Mouse (Mus musculus): ENCODE measurements around the gene Azi2. TPM values are rescaled to one million over a fixed set of nuclear protein-coding genes. Genes with fewer than 3 reads are reported as not detected.

Azi2 gene
- polyA plus RNA-seq, 1 experiment, result 21.6 TPM

GRCm38 (mm10) chr9:118099395-118099794, 59.1 kb downstream of the Azi2 start:
- no peak overlapping the region for H3K4me2 ChIP-seq (ENCODE audit: low read depth)
- no peak overlapping the region for H3ac ChIP-seq (ENCODE audit: control insufficient read depth, insufficient read length)

GRCm38 (mm10) chr9:118100484-118100883, 60.2 kb downstream of the Azi2 start:
- H3K27me3 ChIP-seq (ENCODE audit: control insufficient read depth, insufficient read depth, insufficient read length), result no peaks in the 10 kb centered on the region
- H3K4me2 ChIP-seq (ENCODE audit: low read depth), result no peak overlapping the region
- no peaks in the 10 kb centered on the region for H3K36me3 ChIP-seq (ENCODE audit: control insufficient read depth, insufficient read depth)
- H3K79me2 ChIP-seq (ENCODE audit: control insufficient read depth, insufficient read depth), result no peaks in the 10 kb centered on the region
- H3K4me3 ChIP-seq, result no peak overlapping the region
- no peak overlapping the region for H3ac ChIP-seq (ENCODE audit: control insufficient read depth, insufficient read length)
- TF ChIP-seq USF1 (IDR thresholded peaks at IDR 0.05; ENCODE audit: low read depth) (no peak), MYOD1 (IDR thresholded peaks at IDR 0.05; ENCODE audit: control insufficient read depth in 1 of 3, insufficient read length in 2 of 3, low read depth in 2 of 3) (no peak)

More at GRCm38 (mm10) chr9:118099395-118099794, 59.1 kb downstream of the Azi2 start:
- no peak for TF ChIP-seq MYOD1 (IDR thresholded peaks at IDR 0.05; ENCODE audit: control insufficient read depth in 1 of 3, insufficient read length in 2 of 3, low read depth in 2 of 3)
- no peak for TF ChIP-seq SRF (IDR thresholded peaks at IDR 0.05; ENCODE audit: control insufficient read depth, insufficient read length, low read depth)
- TF ChIP-seq POLR2A (IDR thresholded peaks at IDR 0.05; ENCODE audit: insufficient read length, low read depth), result no peak
- TF ChIP-seq POLR2AphosphoS2 (IDR thresholded peaks at IDR 0.05; ENCODE audit: insufficient read length, low read depth), result no peak
- no peak for TF ChIP-seq TCF3 (IDR thresholded peaks at IDR 0.05; ENCODE audit: insufficient read length, low read depth)
- TF ChIP-seq USF1 (IDR thresholded peaks at IDR 0.05; ENCODE audit: low read depth), result no peak
- TF ChIP-seq REST (IDR thresholded peaks at IDR 0.05; ENCODE audit: insufficient read depth, insufficient read length), result no peak
- TF ChIP-seq MYOG (IDR thresholded peaks at IDR 0.05; ENCODE audit: control insufficient read depth in 1 of 3, insufficient read depth in 1 of 3, insufficient read length in 2 of 3, low read depth in 2 of 3), result no peak
- TF ChIP-seq E2F4 (IDR thresholded peaks at IDR 0.05; ENCODE audit: insufficient read depth), result no peak
- no peak for TF ChIP-seq TCF12 (IDR thresholded peaks at IDR 0.05; ENCODE audit: insufficient read depth, poor library complexity, severe bottlenecking)
- no peak for TF ChIP-seq CEBPB (IDR thresholded peaks at IDR 0.05; ENCODE audit: insufficient read depth, poor library complexity, severe bottlenecking)
- TF ChIP-seq MAX (IDR thresholded peaks at IDR 0.05; ENCODE audit: low read depth), result no peak
- Histone ChIP-seq H3K27me3 (ENCODE audit: control insufficient read depth, insufficient read depth, insufficient read length) (no peaks in the 10 kb centered on the region), H3K4me3 (no peak overlapping the region), H3K79me2 (ENCODE audit: control insufficient read depth, insufficient read depth) (no peaks in the 10 kb centered on the region), H3K36me3 (ENCODE audit: control insufficient read depth, insufficient read depth) (no peaks in the 10 kb centered on the region)

GRCm38 (mm10) chr9:118101802-118102201, 61.5 kb downstream of the Azi2 start:
- H3K4me2 ChIP-seq (ENCODE audit: low read depth), result no peak overlapping the region
- TF ChIP-seq SRF (IDR thresholded peaks at IDR 0.05; ENCODE audit: control insufficient read depth, insufficient read length, low read depth) (no peak), MYOG (IDR thresholded peaks at IDR 0.05; ENCODE audit: control insufficient read depth in 1 of 3, insufficient read depth in 1 of 3, insufficient read length in 2 of 3, low read depth in 2 of 3) (no peak), E2F4 (IDR thresholded peaks at IDR 0.05; ENCODE audit: insufficient read depth) (no peak), TCF12 (IDR thresholded peaks at IDR 0.05; ENCODE audit: insufficient read depth, poor library complexity, severe bottlenecking) (no peak), POLR2AphosphoS2 (IDR thresholded peaks at IDR 0.05; ENCODE audit: insufficient read length, low read depth) (no peak), POLR2A (IDR thresholded peaks at IDR 0.05; ENCODE audit: insufficient read length, low read depth) (no peak), USF1 (IDR thresholded peaks at IDR 0.05; ENCODE audit: low read depth) (no peak), MYOD1 (IDR thresholded peaks at IDR 0.05; ENCODE audit: control insufficient read depth in 1 of 3, insufficient read length in 2 of 3, low read depth in 2 of 3) (no peak), TCF3 (IDR thresholded peaks at IDR 0.05; ENCODE audit: insufficient read length, low read depth) (no peak)
- H3K27me3 ChIP-seq (ENCODE audit: control insufficient read depth, insufficient read depth, insufficient read length), result no peaks in the 10 kb centered on the region
- no peaks in the 10 kb centered on the region for H3K79me2 ChIP-seq (ENCODE audit: control insufficient read depth, insufficient read depth)
- no peak overlapping the region for H3ac ChIP-seq (ENCODE audit: control insufficient read depth, insufficient read length)
- H3K36me3 ChIP-seq (ENCODE audit: control insufficient read depth, insufficient read depth), result no peaks in the 10 kb centered on the region
- no peak overlapping the region for H3K4me3 ChIP-seq

GRCm38 (mm10) chr9:118108527-118109011, 68.3 kb downstream of the Azi2 start:
- no peak overlapping the region for H3ac ChIP-seq (ENCODE audit: control insufficient read depth, insufficient read length)
- no peaks in the 10 kb centered on the region for H3K27me3 ChIP-seq (ENCODE audit: control insufficient read depth, insufficient read depth, insufficient read length)
- no peak overlapping the region for H3K4me3 ChIP-seq
- H3K79me2 ChIP-seq (ENCODE audit: control insufficient read depth, insufficient read depth), result no peaks in the 10 kb centered on the region
- no peak for TF ChIP-seq MYOG (IDR thresholded peaks at IDR 0.05; ENCODE audit: control insufficient read depth in 1 of 3, insufficient read depth in 1 of 3, insufficient read length in 2 of 3, low read depth in 2 of 3)
- no peak for TF ChIP-seq REST (IDR thresholded peaks at IDR 0.05; ENCODE audit: insufficient read depth, insufficient read length)
- TF ChIP-seq TCF3 (IDR thresholded peaks at IDR 0.05; ENCODE audit: insufficient read length, low read depth), result no peak
- H3K36me3 ChIP-seq (ENCODE audit: control insufficient read depth, insufficient read depth), result no peaks in the 10 kb centered on the region
- no peak overlapping the region for H3K4me2 ChIP-seq (ENCODE audit: low read depth)

- Histone ChIP-seq H3K27me3 (ENCODE audit: control insufficient read depth, insufficient read depth, insufficient read length) (no peaks in the 10 kb centered on the region), H3K4me3 (no peak overlapping the region), H3K4me2 (ENCODE audit: low read depth) (no peak overlapping the region), H3K36me3 (ENCODE audit: control insufficient read depth, insufficient read depth) (no peaks in the 10 kb centered on the region), H3K79me2 (ENCODE audit: control insufficient read depth, insufficient read depth) (no peaks in the 10 kb centered on the region), H3ac (ENCODE audit: control insufficient read depth, insufficient read length) (no peak overlapping the region)
- TF ChIP-seq TCF3 (IDR thresholded peaks at IDR 0.05; ENCODE audit: insufficient read length, low read depth), result no peak
- TF ChIP-seq MYOG (IDR thresholded peaks at IDR 0.05; ENCODE audit: control insufficient read depth in 1 of 3, insufficient read depth in 1 of 3, insufficient read length in 2 of 3, low read depth in 2 of 3), result no peak
- TF ChIP-seq POLR2A (IDR thresholded peaks at IDR 0.05; ENCODE audit: insufficient read length, low read depth), result no peak
- no peak for TF ChIP-seq MAX (IDR thresholded peaks at IDR 0.05; ENCODE audit: low read depth)
- TF ChIP-seq MYOD1 (IDR thresholded peaks at IDR 0.05; ENCODE audit: control insufficient read depth in 1 of 3, insufficient read length in 2 of 3, low read depth in 2 of 3), result no peak
- TF ChIP-seq USF1 (IDR thresholded peaks at IDR 0.05; ENCODE audit: low read depth), result no peak
- TF ChIP-seq TCF12 (IDR thresholded peaks at IDR 0.05; ENCODE audit: insufficient read depth, poor library complexity, severe bottlenecking), result no peak
- TF ChIP-seq SRF (IDR thresholded peaks at IDR 0.05; ENCODE audit: control insufficient read depth, insufficient read length, low read depth), result no peak
- no peak for TF ChIP-seq REST (IDR thresholded peaks at IDR 0.05; ENCODE audit: insufficient read depth, insufficient read length)
- no peak for TF ChIP-seq POLR2AphosphoS2 (IDR thresholded peaks at IDR 0.05; ENCODE audit: insufficient read length, low read depth)
- TF ChIP-seq E2F4 (IDR thresholded peaks at IDR 0.05; ENCODE audit: insufficient read depth), result no peak
- no peak for TF ChIP-seq CEBPB (IDR thresholded peaks at IDR 0.05; ENCODE audit: insufficient read depth, poor library complexity, severe bottlenecking)
Measured at GRCm38 (mm10) chr9:118109697-118110359, 69.5 kb downstream of the Azi2 start.
